Comparison of ENCODE assay signal across 25 mouse cellular contexts in the genomic region with DNA sequence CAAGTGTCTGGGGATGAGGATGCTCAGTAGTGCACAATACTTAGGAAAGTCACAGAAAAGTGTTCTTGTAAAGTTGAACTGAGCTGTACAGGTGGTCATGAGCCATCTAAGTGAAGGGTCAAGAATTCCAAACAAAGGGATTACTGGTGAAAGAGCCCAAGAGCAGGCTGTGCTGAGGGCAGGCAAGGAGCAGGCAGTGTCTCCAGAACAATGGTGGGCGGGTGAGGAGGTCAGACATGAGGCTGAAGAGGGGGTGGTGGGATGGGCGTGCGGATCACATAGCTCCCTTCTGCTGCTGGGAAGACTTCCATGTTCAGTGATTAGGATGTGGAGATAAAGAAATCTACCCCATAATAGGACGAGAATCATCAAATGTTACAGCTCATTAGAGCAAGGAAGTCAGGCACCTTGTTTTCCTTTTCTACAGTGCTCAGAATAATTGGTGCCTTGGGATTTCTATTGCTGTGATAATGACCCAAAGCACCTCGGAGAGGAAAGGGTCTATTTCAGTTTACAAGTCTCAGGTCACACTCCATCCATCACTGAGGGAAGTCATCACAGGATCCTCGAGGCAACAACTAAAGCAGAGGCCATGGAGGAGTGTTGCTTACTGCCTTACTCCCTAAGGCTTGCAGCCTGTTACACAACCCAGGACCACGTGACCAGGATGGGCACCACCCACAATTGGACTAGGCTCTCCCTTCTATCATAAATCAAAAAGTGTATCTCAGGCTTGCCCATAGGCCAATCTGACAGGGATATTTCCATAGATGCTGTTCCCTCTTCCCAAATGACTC.
A peak's percentile ranks its signal among the peaks of the same experiment; 100 is the strongest.
DNase-seq lines count a peak whose midpoint lies in the region; ATAC-seq and TF ChIP-seq lines count a peak whose summit lies in the region.
"Had no signal": no experiment of that assay in that cellular context is flagged by ENCODE, and none has a peak within 500 bp of the region (broad histone marks: within the 10 kb centered on the region; RNA-seq: fewer than 3 reads in every experiment).

No protein-coding gene starts in this region.

- peaks cover 40% of the 10 kb centered on the region for H3K4me1 ChIP-seq in hindbrain, embryonic 10.5 days (replicated peaks)
- peaks cover 4% of the 10 kb centered on the region; the same call in 1 of the 2 replicates for H3K4me1 ChIP-seq in hindbrain, embryonic 11.5 days (replicated peaks; ENCODE audit: control insufficient read depth, insufficient read depth, low read length)
- peaks cover 21% of the 10 kb centered on the region for H3K4me1 ChIP-seq in kidney, embryonic 16.5 days (ENCODE audit: insufficient read depth, low read length)
- H3K4me1 ChIP-seq: embryonic facial prominence, embryonic 15.5 days had no signal

- peak; percentile 50 for DNase-seq in hindbrain, embryonic 10.5 days (ENCODE audit: low spot score)
- no peak for DNase-seq in hindbrain, embryonic 11.5 days (ENCODE audit: low spot score)
- no peak for DNase-seq in kidney, postnatal 4 days
- DNase-seq in Patski (ENCODE audit: low read depth, low spot score): no peak
- DNase-seq in embryo, embryonic 10.5 days (ENCODE audit: low spot score): peak; percentile 55
- DNase-seq in adrenal gland, postnatal 10 days: no peak
- DNase-seq: adrenal gland, adult 8-10 months; cerebellum, adult 11 months; cerebellum, adult 9-11 months; cerebellum, postnatal 36 days; gastrocnemius, adult 2 months; gastrocnemius, postnatal 25 days; heart, postnatal 10 days; heart, postnatal 4 days; kidney, postnatal 14 days had no signal

- H3K4me3 ChIP-seq in hindbrain, embryonic 10.5 days: no peak overlapping the region
- H3K4me3 ChIP-seq in hindbrain, embryonic 11.5 days (ENCODE audit: low read depth, low read length): no peak overlapping the region
- H3K4me3 ChIP-seq in kidney, embryonic 16.5 days (ENCODE audit: low read length): no peak overlapping the region
- H3K4me3 ChIP-seq: embryonic facial prominence, embryonic 15.5 days; erythroblast, embryonic 14.5 days; forebrain, embryonic 10.5 days; gastrocnemius, adult 2 months; heart, embryonic 10.5 days had no signal

- 29% methylated on average over 7 of the region's 7 CpGs for WGBS in hindbrain, embryonic 10.5 days
- WGBS in hindbrain, embryonic 11.5 days: 19% methylated on average over 7 of the region's 7 CpGs
- 17% methylated on average over 7 of the region's 7 CpGs for WGBS in kidney, embryonic 16.5 days

- CTCF ChIA-PET in Patski (lab: Charles Lee): no interaction called here

- H3K9me3 ChIP-seq in hindbrain, embryonic 10.5 days: no peaks in the 10 kb centered on the region
- no peaks in the 10 kb centered on the region for H3K9me3 ChIP-seq in hindbrain, embryonic 11.5 days (ENCODE audit: control insufficient read depth, low read length)
- no peaks in the 10 kb centered on the region for H3K9me3 ChIP-seq in kidney, embryonic 16.5 days (ENCODE audit: low read length)
- H3K9me3 ChIP-seq: embryonic facial prominence, embryonic 15.5 days; forebrain, embryonic 10.5 days; heart, embryonic 10.5 days had no signal

- no peak overlapping the region for H3K9ac ChIP-seq in hindbrain, embryonic 11.5 days (ENCODE audit: low read depth, low read length)
- no peak overlapping the region for H3K9ac ChIP-seq in kidney, embryonic 16.5 days (replicated peaks; ENCODE audit: low read length)
- H3K9ac ChIP-seq: embryonic facial prominence, embryonic 15.5 days had no signal

- no peaks in the 10 kb centered on the region for H3K36me3 ChIP-seq in hindbrain, embryonic 10.5 days
- H3K36me3 ChIP-seq in hindbrain, embryonic 11.5 days (ENCODE audit: control insufficient read depth, insufficient read depth, low read length): no peaks in the 10 kb centered on the region
- no peaks in the 10 kb centered on the region for H3K36me3 ChIP-seq in kidney, embryonic 16.5 days (ENCODE audit: insufficient read depth, low read length)
- H3K36me3 ChIP-seq: embryonic facial prominence, embryonic 15.5 days; forebrain, embryonic 10.5 days; G1E; heart, embryonic 10.5 days had no signal

- POLR2A ChIA-PET in Patski (lab: Charles Lee): no interaction called here

- TF ChIP-seq CTCF in Patski (IDR thresholded peaks at IDR 0.05): no peak

- in situ Hi-C loops in Patski (cut with MboI; ENCODE audit: low pct_unique_long_range_greater_than_20kb): no loop called here

- no peak for ATAC-seq in hindbrain, embryonic 11.5 days (ENCODE audit: low FRiP score)
- peak; percentile 63; the same call in 1 of the 2 replicates for ATAC-seq in kidney, embryonic 16.5 days (ENCODE audit: low FRiP score, low TSS enrichment)
- ATAC-seq in Patski: peak; percentile 8
- ATAC-seq: forebrain, embryonic 14.5 days; hindbrain, embryonic 16.5 days; inflammation-experienced regulatory T-cells, adult 6 months; intestine, postnatal 0 days had no signal

- H3K27me3 ChIP-seq in hindbrain, embryonic 10.5 days (ENCODE audit: insufficient read depth, poor library complexity, severe bottlenecking): no peaks in the 10 kb centered on the region; the same call in none of the 2 replicates
- no peaks in the 10 kb centered on the region for H3K27me3 ChIP-seq in hindbrain, embryonic 11.5 days (ENCODE audit: control insufficient read depth, insufficient read depth, low read length)
- no peaks in the 10 kb centered on the region for H3K27me3 ChIP-seq in kidney, embryonic 16.5 days (ENCODE audit: insufficient read depth, low read length)
- peaks cover 51% of the 10 kb centered on the region for H3K27me3 ChIP-seq in Patski
- H3K27me3 ChIP-seq: embryonic facial prominence, embryonic 15.5 days had no signal

- H3K27ac ChIP-seq in hindbrain, embryonic 10.5 days: peak overlapping the region; percentile 45; the same call in 1 of the 2 replicates
- no peak overlapping the region for H3K27ac ChIP-seq in hindbrain, embryonic 11.5 days (ENCODE audit: low read depth, low read length)
- H3K27ac ChIP-seq in kidney, embryonic 16.5 days (ENCODE audit: low read length): peak overlapping the region; percentile 37; the same call in 1 of the 2 replicates
- H3K27ac ChIP-seq: embryonic facial prominence, embryonic 15.5 days; forebrain, embryonic 10.5 days; gastrocnemius, adult 2 months; heart, embryonic 10.5 days had no signal

- no peak overlapping the region for H3K4me2 ChIP-seq in hindbrain, embryonic 11.5 days (replicated peaks; ENCODE audit: low read depth, low read length)
- no peak overlapping the region for H3K4me2 ChIP-seq in kidney, embryonic 16.5 days (replicated peaks; ENCODE audit: low read depth, low read length)
- H3K4me2 ChIP-seq: embryonic facial prominence, embryonic 15.5 days had no signal

Comparison
In these comparisons a context has a peak if more than half of its experiments do, and no peak if none do; other contexts are left out.
1. DNase-seq: peak in hindbrain, embryonic 10.5 days (single experiment) and embryo, embryonic 10.5 days (single experiment); none in hindbrain, embryonic 11.5 days (single experiment), kidney, postnatal 4 days (0 of 2), Patski (single experiment) and adrenal gland, postnatal 10 days (single experiment).